Mouse (Mus musculus) fibroblast of lung, adult 2 months (primary cell): ENCODE results near the gene Fam89b.

Experiments
- DNase-seq: peaks from one replicate; pipeline ENCODE4 v3.0.0-alpha.2; 2011; ENCODE audit warnings: low read depth

Fam89b gene

GRCm38 (mm10) chr19:5739446-5739845 is 10.0 kb upstream of the Fam89b start:
- no peak for DNase-seq

DNA sequence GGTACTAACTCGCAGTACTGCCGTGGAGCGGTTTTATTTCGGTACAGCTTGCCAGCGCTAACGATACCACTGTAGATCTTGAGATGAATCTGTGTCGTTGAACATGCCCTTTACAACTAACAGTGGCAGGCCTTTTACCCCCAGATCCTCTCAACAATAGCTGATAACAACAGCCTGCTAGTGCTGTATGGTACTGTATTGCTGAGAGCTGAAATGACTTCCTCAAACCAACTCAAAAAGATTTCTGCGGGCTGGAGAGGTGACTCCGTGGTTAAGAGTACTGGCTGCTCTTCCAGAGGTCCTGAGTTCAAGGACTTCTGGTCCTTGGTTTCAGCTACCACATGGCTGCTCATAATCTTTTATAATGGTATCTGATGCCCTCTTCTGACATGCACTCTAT is 4.9 kb upstream of the Fam89b start:
- no peak for DNase-seq

GRCm38 (mm10) chr19:5731264-5731978 is 2.0 kb upstream of the Fam89b start:
- peak; percentile 82 for DNase-seq

DNA sequence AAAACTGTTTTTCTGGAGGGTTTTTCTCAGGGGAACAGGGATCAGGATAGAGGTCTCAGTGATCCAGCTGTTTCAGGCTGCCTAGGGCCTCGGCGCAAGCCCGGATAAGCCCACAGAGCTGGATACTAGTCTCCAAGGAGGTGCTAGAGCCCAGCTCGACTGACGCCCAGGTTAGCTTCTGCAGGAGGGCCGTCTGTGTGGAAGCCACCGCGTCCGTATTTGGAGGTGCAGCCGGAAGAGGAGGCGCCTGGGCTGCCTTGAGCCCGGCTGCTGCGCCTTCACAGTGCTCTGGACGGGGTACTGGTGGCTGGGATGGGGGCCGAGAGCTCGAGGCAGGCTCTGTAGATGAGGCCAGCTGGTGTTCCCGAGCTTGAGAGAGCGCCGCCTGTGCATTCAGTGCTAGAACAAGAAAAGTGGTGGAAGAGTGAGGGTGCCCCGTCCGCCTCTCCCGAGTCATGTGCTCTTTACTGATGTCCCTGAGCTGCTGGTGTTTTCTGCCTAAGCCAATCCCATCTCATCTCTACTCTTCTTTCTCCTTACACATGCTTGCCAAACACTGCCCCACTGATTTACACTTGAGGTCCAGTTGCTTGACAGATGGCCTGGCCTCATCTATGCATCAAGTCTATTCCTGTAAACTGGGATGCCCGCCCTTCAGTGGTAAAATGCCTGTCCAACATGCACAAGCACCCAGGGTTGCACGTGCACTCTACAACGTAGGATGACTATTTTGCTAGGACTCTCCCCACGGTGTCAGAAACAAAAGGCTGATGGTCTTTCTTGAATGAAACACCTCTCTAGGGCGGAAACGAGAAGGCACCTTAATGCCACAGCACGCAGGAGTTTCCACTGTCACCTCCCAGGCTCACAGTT is 1.1 kb upstream of the Fam89b start:
- DNase-seq = no peak

DNA sequence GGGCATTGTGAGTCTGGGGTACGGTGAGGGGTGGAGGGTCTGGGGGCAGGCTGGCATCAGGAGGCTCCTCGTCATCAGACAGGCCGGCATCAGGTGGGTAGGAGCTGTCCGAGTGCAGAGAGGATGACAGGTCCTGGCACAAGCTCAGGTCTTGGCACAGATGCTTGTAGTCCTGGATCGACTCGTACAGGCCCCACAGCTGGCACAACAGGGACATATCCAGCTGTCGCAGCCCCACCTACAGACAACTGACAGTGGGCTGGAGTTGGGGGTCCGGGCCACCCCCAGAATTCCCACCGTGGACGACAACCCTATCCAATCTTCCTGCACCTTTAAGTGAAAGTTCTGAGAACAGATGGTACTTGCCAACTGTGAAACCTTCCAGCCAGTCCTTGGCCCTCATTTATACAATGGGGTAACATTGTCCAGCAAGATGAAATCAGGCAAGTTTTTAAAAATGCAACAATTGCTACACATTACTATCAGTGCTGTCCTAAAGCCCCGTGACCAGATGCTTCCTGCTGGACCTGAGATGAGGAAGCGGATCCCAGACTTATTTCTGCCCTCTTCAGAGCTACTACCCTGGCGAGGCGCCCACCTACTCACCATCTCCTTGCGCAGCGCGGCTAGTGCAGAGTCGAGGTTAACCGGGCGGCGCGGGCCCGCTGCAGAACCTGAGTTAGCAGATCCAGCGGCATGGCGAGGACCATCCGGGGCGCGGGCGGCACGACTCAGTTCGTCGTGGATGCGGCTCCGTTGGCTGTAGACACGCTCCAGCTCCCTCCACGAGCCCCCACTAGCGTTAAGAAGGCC is 616 bp downstream of the Fam89b start:
- DNase-seq = no peak

DNA sequence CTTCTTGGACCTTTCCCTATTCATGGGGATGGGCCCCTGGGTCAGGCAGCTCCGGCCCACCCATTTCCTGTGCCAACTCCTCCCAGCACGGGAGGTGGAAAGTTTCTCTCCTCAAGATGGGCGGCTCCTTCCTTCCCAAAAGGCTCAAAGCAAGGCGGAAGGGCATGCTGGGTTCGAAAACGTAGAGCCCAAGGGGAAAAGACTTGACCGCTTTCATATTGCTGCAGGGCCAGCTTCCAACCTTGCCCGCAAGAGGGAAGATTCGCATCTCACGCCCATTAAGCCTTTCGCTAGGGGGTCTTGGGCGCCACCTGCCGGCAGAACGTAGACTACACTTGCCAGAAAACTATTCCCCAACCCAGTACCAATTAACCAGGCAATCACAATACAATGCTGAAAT is 1.8 kb downstream of the Fam89b start:
- peak; percentile 56 for DNase-seq

GRCm38 (mm10) chr19:5726961-5727578 is 2.4 kb downstream of the Fam89b start:
- DNase-seq = no peak

DNA sequence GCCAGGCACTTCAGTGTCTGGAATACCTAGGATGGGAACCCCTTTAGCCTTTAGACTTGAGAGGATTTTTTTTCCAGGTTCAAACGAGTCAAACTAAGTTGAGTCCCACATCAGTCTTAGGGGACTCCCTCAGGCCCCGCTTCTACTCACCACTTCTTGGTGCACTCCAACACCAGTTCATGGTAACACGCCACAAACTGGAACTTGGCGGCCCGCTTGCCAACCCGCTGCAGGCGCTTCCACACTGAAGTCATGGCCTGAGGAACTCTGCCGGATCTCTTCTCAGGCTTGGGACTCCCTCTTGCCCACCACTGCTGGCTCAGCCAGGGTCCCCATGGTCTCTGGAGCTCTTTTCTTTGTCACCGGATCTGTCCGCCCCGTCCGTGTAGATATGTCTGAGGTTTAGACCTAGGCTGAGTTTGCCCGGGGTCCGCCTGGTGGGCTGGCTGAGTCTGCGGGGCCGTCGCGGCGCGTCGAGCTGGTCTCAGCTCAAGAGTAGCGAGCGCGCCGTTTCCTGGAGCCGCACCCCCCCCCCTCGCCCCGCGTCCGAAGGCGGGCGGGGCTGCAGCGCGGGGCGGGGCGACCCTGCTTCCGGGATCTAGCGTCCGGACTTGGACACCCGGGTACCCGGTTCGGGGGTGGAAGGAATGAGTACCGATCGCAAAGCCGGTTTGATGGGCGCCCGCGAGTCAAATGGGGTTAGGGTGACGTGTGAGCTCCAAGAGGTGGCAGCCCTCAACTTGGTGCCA is 3.5 kb downstream of the Fam89b start, which contains the start of gene Ehbp1l1:
Gene Ehbp1l1, minus strand, starts transcription at position 551 of the 749 bp plus-strand sequence.
- DNase-seq = no peak

GRCm38 (mm10) chr19:5725029-5725707 is 4.3 kb downstream of the Fam89b start:
- DNase-seq = no peak

- peak; percentile 83 for DNase-seq
Measured at GRCm38 (mm10) chr19:5724549-5724941, 4.9 kb downstream of the Fam89b start.

- DNase-seq = no peak
Measured at GRCm38 (mm10) chr19:5723934-5724548, 5.4 kb downstream of the Fam89b start.

- no peak for DNase-seq
Measured at GRCm38 (mm10) chr19:5722848-5723425, 6.5 kb downstream of the Fam89b start.

GRCm38 (mm10) chr19:5721233-5721632 is 8.2 kb downstream of the Fam89b start:
- DNase-seq = no peak

GRCm38 (mm10) chr19:5716955-5717354 is 12.5 kb downstream of the Fam89b start:
- no peak for DNase-seq

DNA sequence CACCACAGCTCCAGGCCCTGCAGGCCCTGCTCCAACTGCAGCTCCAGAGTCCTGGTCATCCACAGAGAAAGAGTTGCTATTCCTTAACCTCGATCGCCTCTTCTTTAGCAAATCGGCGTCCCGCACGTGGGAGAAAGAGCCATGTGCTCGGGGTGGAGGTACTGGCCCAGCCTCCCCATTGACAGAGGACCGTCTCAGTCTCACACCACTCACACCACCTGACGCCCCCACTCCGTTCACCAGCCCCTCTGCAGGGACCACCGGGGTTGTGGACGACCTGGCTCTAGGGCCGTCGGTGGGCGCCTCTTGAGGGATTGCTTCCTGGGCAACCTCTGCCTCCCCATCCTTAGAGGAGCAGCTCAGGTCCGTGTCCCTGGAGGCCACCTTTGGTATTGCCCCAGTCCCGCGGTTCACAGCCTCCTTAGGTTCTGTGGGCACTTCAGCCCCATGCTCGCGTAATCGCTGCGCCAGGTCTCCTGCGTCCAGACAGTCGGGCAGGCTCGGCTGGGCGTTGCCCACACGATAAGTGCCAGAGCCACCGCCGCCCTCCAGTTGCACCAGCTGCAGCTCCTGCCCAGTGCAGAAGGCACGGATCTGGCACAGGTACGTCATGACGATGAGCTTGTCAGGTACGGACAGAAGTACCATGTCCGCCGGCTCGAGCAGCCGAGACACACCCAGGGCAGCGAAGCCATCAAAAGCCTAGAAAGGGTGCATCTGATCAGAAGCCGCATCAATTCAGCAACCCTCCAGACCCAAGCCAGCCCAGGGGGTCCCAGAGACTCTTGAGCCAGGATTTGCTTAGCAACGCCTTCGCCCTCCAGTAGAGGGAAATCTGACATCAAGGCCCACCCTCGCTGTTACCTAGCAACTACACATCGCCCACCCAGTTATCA is 13.4 kb downstream of the Fam89b start:
- DNase-seq = no peak

GRCm38 (mm10) chr19:5713730-5714129 is 15.7 kb downstream of the Fam89b start:
- DNase-seq = peak; percentile 69

- no peak for DNase-seq
Measured at GRCm38 (mm10) chr19:5713255-5713654, 16.2 kb downstream of the Fam89b start.

GRCm38 (mm10) chr19:5711907-5712460 is 17.5 kb downstream of the Fam89b start:
- DNase-seq = no peak
